7 mouse cellular contexts compared by ENCODE assay signal in the genomic region with DNA sequence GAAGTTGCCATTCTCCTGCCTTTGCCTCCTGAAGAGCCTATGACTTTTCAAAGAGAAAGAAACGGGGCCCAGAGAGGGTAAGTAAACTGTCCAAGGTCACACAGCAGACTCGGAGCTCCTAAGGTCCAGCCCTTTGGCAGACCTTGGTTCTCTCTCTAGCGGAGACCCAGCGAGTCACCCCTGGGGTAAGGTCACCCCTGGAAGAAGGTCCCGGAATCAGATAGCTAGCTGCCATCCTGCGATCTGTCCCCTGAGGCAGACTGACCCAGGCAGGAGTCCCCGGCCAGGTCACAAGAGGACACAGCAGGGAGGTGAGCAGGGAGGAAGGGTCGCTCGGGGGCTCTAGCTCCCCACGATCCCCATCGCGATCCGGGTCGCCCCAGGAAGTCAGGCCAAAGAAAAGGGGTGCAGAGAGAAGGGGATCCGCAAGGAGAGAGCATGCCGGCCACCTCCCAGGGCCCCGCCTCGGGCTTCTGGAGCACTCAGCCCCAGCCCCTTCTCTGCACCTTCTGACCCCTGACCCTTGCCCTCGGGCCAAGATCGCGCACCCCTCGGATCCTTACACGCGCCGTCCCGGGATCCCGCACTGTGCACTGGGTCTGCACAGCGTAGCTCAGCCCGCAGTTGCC. TPM values are rescaled to one million over a fixed set of nuclear protein-coding genes. Genes with fewer than 3 reads are reported as not detected.
DNase-seq lines count a peak whose midpoint lies in the region; ATAC-seq and TF ChIP-seq lines count a peak whose summit lies in the region.

No protein-coding gene starts in this region.

- peak overlapping the region; percentile 98 for H3K4me3 ChIP-seq in megakaryocyte, embryonic 14.5 days (replicated peaks)
- H3K4me3 ChIP-seq in forebrain, embryonic 11.5 days (ENCODE audit: low read depth, low read length): peak overlapping the region; percentile 67
- peak overlapping the region; percentile 87 for H3K4me3 ChIP-seq in limb, embryonic 14.5 days (replicated peaks; ENCODE audit: low read length)
- H3K4me3 ChIP-seq in small intestine, adult 2 months (ENCODE audit: low read depth, low read length): peak overlapping the region; percentile 77

- H3K27me3 ChIP-seq in megakaryocyte, embryonic 14.5 days (replicated peaks): no peaks in the 10 kb centered on the region
- H3K27me3 ChIP-seq in forebrain, embryonic 11.5 days (ENCODE audit: control insufficient read depth, insufficient read depth, low read length): no peaks in the 10 kb centered on the region
- H3K27me3 ChIP-seq in limb, embryonic 14.5 days (ENCODE audit: control insufficient read depth, insufficient read depth, low read length): no peaks in the 10 kb centered on the region
- H3K27me3 ChIP-seq in small intestine, adult 2 months (ENCODE audit: control insufficient read depth, insufficient read depth, low read length): no peaks in the 10 kb centered on the region

- peaks cover 53% of the 10 kb centered on the region for H3K4me1 ChIP-seq in megakaryocyte, embryonic 14.5 days
- H3K4me1 ChIP-seq in forebrain, embryonic 11.5 days (replicated peaks; ENCODE audit: control insufficient read depth, insufficient read depth, low read length): peaks cover 10% of the 10 kb centered on the region
- H3K4me1 ChIP-seq in limb, embryonic 14.5 days (ENCODE audit: control insufficient read depth, insufficient read depth, low read length): peaks cover 16% of the 10 kb centered on the region
- H3K4me1 ChIP-seq in small intestine, adult 2 months (ENCODE audit: control insufficient read depth, insufficient read depth, insufficient read length, low read length): peaks cover 14% of the 10 kb centered on the region

- H3K9ac ChIP-seq in forebrain, embryonic 11.5 days (ENCODE audit: low read length): peak overlapping the region; percentile 82
- peak overlapping the region; percentile 80 for H3K9ac ChIP-seq in limb, embryonic 14.5 days (ENCODE audit: low read depth, low read length, severe bottlenecking)

- peaks cover 11% of the 10 kb centered on the region for H3K9me3 ChIP-seq in megakaryocyte, embryonic 14.5 days
- H3K9me3 ChIP-seq in forebrain, embryonic 11.5 days (ENCODE audit: control insufficient read depth, low read length): no peaks in the 10 kb centered on the region
- H3K9me3 ChIP-seq in limb, embryonic 14.5 days (ENCODE audit: control insufficient read depth, low read length): no peaks in the 10 kb centered on the region

- peak overlapping the region; percentile 95 for H3K4me2 ChIP-seq in forebrain, embryonic 11.5 days (ENCODE audit: low read depth, low read length, severe bottlenecking)
- peak overlapping the region; percentile 86 for H3K4me2 ChIP-seq in limb, embryonic 14.5 days (replicated peaks; ENCODE audit: low read depth, low read length, severe bottlenecking)

- 3% methylated on average over 26 of the region's 29 CpGs for WGBS in forebrain, embryonic 11.5 days
- WGBS in limb, embryonic 14.5 days: 1% methylated on average over 28 of the region's 29 CpGs
- 1% methylated on average over 29 of the region's 29 CpGs for WGBS in small intestine, adult 2 months

- DNase-seq in forebrain, embryonic 11.5 days (ENCODE audit: low spot score): no peak
- DNase-seq in limb, embryonic 14.5 days (ENCODE audit: low spot score): no peak
- no peak for DNase-seq in urinary bladder, postnatal 4 days (ENCODE audit: low spot score in 2 of 2)
- DNase-seq in layer of hippocampus, adult 11-12 months (ENCODE audit: low spot score): no peak

- H3K36me3 ChIP-seq in megakaryocyte, embryonic 14.5 days (replicated peaks; ENCODE audit: low read length): peaks cover 24% of the 10 kb centered on the region
- no peaks in the 10 kb centered on the region for H3K36me3 ChIP-seq in forebrain, embryonic 11.5 days (ENCODE audit: control insufficient read depth, insufficient read depth, low read length)
- peaks cover 20% of the 10 kb centered on the region for H3K36me3 ChIP-seq in limb, embryonic 14.5 days (ENCODE audit: control insufficient read depth, insufficient read depth, low read length)
- peaks cover 22% of the 10 kb centered on the region for H3K36me3 ChIP-seq in small intestine, adult 2 months (ENCODE audit: control insufficient read depth, insufficient read depth, low read length)

- no peak for TF ChIP-seq CTCF in small intestine, adult 2 months (IDR thresholded peaks at IDR 0.05; ENCODE audit: extremely low read depth, insufficient read length, insufficient replicate concordance, low read depth, low read length)

- no peak for ATAC-seq in megakaryocyte, adult 5-6 weeks (ENCODE audit: poor library complexity, severe bottlenecking)
- ATAC-seq in forebrain, embryonic 11.5 days (replicated peaks; ENCODE audit: low FRiP score): 0 out of 2 replicates have a peak, but pooled peaks have one; percentile 5
- no peak for ATAC-seq in limb, embryonic 14.5 days (ENCODE audit: low FRiP score, low read depth)

- no peak overlapping the region for H3K27ac ChIP-seq in forebrain, embryonic 11.5 days (ENCODE audit: low read depth, low read length)
- H3K27ac ChIP-seq in limb, embryonic 14.5 days (replicated peaks; ENCODE audit: low read depth, low read length): 0 out of 2 replicates have a peak overlapping the region, but pooled peaks have one; percentile 33
- peak overlapping the region; percentile 92 for H3K27ac ChIP-seq in small intestine, adult 2 months (ENCODE audit: insufficient read depth, low read depth, low read length)

- TF ChIP-seq POLR2A in limb, embryonic 14.5 days (IDR thresholded peaks at IDR 0.05; ENCODE audit: borderline replicate concordance, extremely low read depth, insufficient read depth, insufficient read length): peak; percentile 95; the same call in 1 of the 2 replicates
- no peak for TF ChIP-seq POLR2A in small intestine, adult 2 months (IDR thresholded peaks at IDR 0.05; ENCODE audit: low read depth, low read length)

RNA-seq across cellular contexts. Expression of a gene that starts 0.4 kb away (rescaled TPM):
- polyA plus RNA-seq in megakaryocyte, embryonic 14.5 days (2012; ENCODE audit: insufficient read depth, low replicate concordance): 68.6 and 71.5 TPM in 2 replicates
- 37.6 and 38.3 TPM in 2 replicates for total RNA-seq in megakaryocyte, adult 5-6 weeks (2015)
- total RNA-seq in megakaryocyte, adult 5-6 weeks (2017): 15.8 and 18.2 TPM in 2 replicates
- 14.5 and 14.6 TPM in 2 replicates for polyA plus RNA-seq in forebrain, embryonic 11.5 days (2014; fragmentation: Nextera tagmentation; extraction: Ambion mirVana)
- polyA plus RNA-seq in limb, embryonic 14.5 days (2012; rRNA removed): 47.1 and 64.9 TPM in 2 replicates
- 24.3 and 25.2 TPM in 2 replicates for polyA plus RNA-seq in limb, embryonic 14.5 days (2014; fragmentation: Nextera tagmentation; extraction: Ambion mirVana)
- polyA plus RNA-seq in small intestine, adult 2 months (2012; rRNA removed): 48.5 and 115 TPM in 2 replicates

RNA-seq across cellular contexts. Expression of a gene that starts 0.8 kb away (rescaled TPM):
- 0.94 and 5.8 TPM in 2 replicates for polyA plus RNA-seq in megakaryocyte, embryonic 14.5 days (2012; ENCODE audit: insufficient read depth, low replicate concordance)
- 0.18 and 0.98 TPM in 2 replicates for total RNA-seq in megakaryocyte, adult 5-6 weeks (2015)
- 0.11 and 0.45 TPM in 2 replicates for total RNA-seq in megakaryocyte, adult 5-6 weeks (2017)
- 1.1 TPM in 2 replicates for polyA plus RNA-seq in forebrain, embryonic 11.5 days (2014; fragmentation: Nextera tagmentation; extraction: Ambion mirVana)
- polyA plus RNA-seq in limb, embryonic 14.5 days (2012; rRNA removed): 0.90 and 1.4 TPM in 2 replicates
- 0.12 and 0.43 TPM in 2 replicates for polyA plus RNA-seq in limb, embryonic 14.5 days (2014; fragmentation: Nextera tagmentation; extraction: Ambion mirVana)
- 0.15 and 0.25 TPM in 2 replicates for polyA plus RNA-seq in small intestine, adult 2 months (2012; rRNA removed)

RNA-seq across cellular contexts. Expression of a gene that starts 24.3 kb away (rescaled TPM):
- polyA plus RNA-seq in megakaryocyte, embryonic 14.5 days (2012; ENCODE audit: insufficient read depth, low replicate concordance): 30.9 and 35.5 TPM in 2 replicates
- 1.5 and 3.0 TPM in 2 replicates for total RNA-seq in megakaryocyte, adult 5-6 weeks (2015)
- 2.2 and 3.2 TPM in 2 replicates for total RNA-seq in megakaryocyte, adult 5-6 weeks (2017)
- 10.2 and 10.6 TPM in 2 replicates for polyA plus RNA-seq in forebrain, embryonic 11.5 days (2014; fragmentation: Nextera tagmentation; extraction: Ambion mirVana)
- polyA plus RNA-seq in limb, embryonic 14.5 days (2012; rRNA removed): 25.4 TPM in 2 replicates
- 10.2 and 11.6 TPM in 2 replicates for polyA plus RNA-seq in limb, embryonic 14.5 days (2014; fragmentation: Nextera tagmentation; extraction: Ambion mirVana)
- polyA plus RNA-seq in small intestine, adult 2 months (2012; rRNA removed): 6.9 and 12.1 TPM in 2 replicates

RNA-seq across cellular contexts. Expression of a gene that starts 24.5 kb away (rescaled TPM):
- 23.6 and 74.7 TPM in 2 replicates for polyA plus RNA-seq in megakaryocyte, embryonic 14.5 days (2012; ENCODE audit: insufficient read depth, low replicate concordance)
- 7.7 and 7.9 TPM in 2 replicates for total RNA-seq in megakaryocyte, adult 5-6 weeks (2015)
- 21.3 and 22.6 TPM in 2 replicates for total RNA-seq in megakaryocyte, adult 5-6 weeks (2017)
- polyA plus RNA-seq in forebrain, embryonic 11.5 days (2014; fragmentation: Nextera tagmentation; extraction: Ambion mirVana): 45.2 and 45.7 TPM in 2 replicates
- 36.1 and 42.1 TPM in 2 replicates for polyA plus RNA-seq in limb, embryonic 14.5 days (2012; rRNA removed)
- polyA plus RNA-seq in limb, embryonic 14.5 days (2014; fragmentation: Nextera tagmentation; extraction: Ambion mirVana): 34.1 and 35.1 TPM in 2 replicates
- 23.1 and 44.6 TPM in 2 replicates for polyA plus RNA-seq in small intestine, adult 2 months (2012; rRNA removed)

RNA-seq across cellular contexts. Expression of a gene that starts 46.0 kb away (rescaled TPM):
- not detected in 2 replicates for polyA plus RNA-seq in megakaryocyte, embryonic 14.5 days (2012; ENCODE audit: insufficient read depth, low replicate concordance)
- not detected in 2 replicates for total RNA-seq in megakaryocyte, adult 5-6 weeks (2015)
- total RNA-seq in megakaryocyte, adult 5-6 weeks (2017): not detected in 2 replicates
- not detected in 2 replicates for polyA plus RNA-seq in forebrain, embryonic 11.5 days (2014; fragmentation: Nextera tagmentation; extraction: Ambion mirVana)
- not detected in 2 replicates for polyA plus RNA-seq in limb, embryonic 14.5 days (2012; rRNA removed)
- not detected in 2 replicates for polyA plus RNA-seq in limb, embryonic 14.5 days (2014; fragmentation: Nextera tagmentation; extraction: Ambion mirVana)
- not detected in 2 replicates for polyA plus RNA-seq in small intestine, adult 2 months (2012; rRNA removed)
